Mouse (Mus musculus): ENCODE measurements around the gene Kcnn3. TPM values are rescaled to one million over a fixed set of nuclear protein-coding genes. Genes with fewer than 3 reads are reported as not detected.

Gene Kcnn3
- total RNA-seq, 1 experiment, result 0.13 TPM

GRCm38 (mm10) chr3:89633531-89633930 lies 113.6 kb downstream of the Kcnn3 start:
- H3K4me3 ChIP-seq (ENCODE audit: insufficient read depth in 1 of 2, low read depth in 1 of 2, low read length in 2 of 2, poor library complexity in 1 of 2, severe bottlenecking in 1 of 2), result no peak overlapping the region
- DNase-seq (ENCODE audit: low read depth, low spot score), result no peak
- H3K9ac ChIP-seq (ENCODE audit: insufficient read depth, low read depth, low read length, poor library complexity, severe bottlenecking), result no peak overlapping the region
- no peaks in the 10 kb centered on the region for H3K36me3 ChIP-seq (ENCODE audit: control insufficient read depth, insufficient read depth, low read length, poor library complexity, severe bottlenecking)
- H3K9me3 ChIP-seq (ENCODE audit: control insufficient read depth, insufficient read depth, low read depth, low read length), result no peaks in the 10 kb centered on the region
- TF ChIP-seq MAFK (IDR thresholded peaks at IDR 0.05; ENCODE audit: insufficient read depth, low read depth, low read length) (no peak), CHD2 (IDR thresholded peaks at IDR 0.05; ENCODE audit: low read depth, low read length) (no peak), HCFC1 (IDR thresholded peaks at IDR 0.05; ENCODE audit: borderline replicate concordance, insufficient read depth, low read length) (no peak), ZNF384 (IDR thresholded peaks at IDR 0.05; ENCODE audit: low read depth, low read length) (no peak), ZC3H11A (IDR thresholded peaks at IDR 0.05; ENCODE audit: borderline replicate concordance, low read depth, low read length) (no peak)
- H3K4me1 ChIP-seq (ENCODE audit: control insufficient read depth in 2 of 2, insufficient read depth in 2 of 2, low read length in 2 of 2, poor library complexity in 1 of 2), result no peaks in the 10 kb centered on the region
- no peak overlapping the region for H3K27ac ChIP-seq (ENCODE audit: insufficient read depth, low read depth, low read length, poor library complexity, severe bottlenecking)
- in situ Hi-C loops (cut with MboI; ENCODE audit: low sequenced_read_pairs in 2 of 2, unreplicated experiment in 2 of 2), result no loop called here

- Histone ChIP-seq H3K4me1 (ENCODE audit: control insufficient read depth in 2 of 2, insufficient read depth in 2 of 2, low read length in 2 of 2, poor library complexity in 1 of 2) (no peaks in the 10 kb centered on the region), H3K27ac (ENCODE audit: insufficient read depth, low read depth, low read length, poor library complexity, severe bottlenecking) (no peak overlapping the region), H3K9me3 (ENCODE audit: control insufficient read depth, insufficient read depth, low read depth, low read length) (no peaks in the 10 kb centered on the region), H3K36me3 (ENCODE audit: control insufficient read depth, insufficient read depth, low read length, poor library complexity, severe bottlenecking) (no peaks in the 10 kb centered on the region), H3K4me3 (ENCODE audit: insufficient read depth in 1 of 2, low read depth in 1 of 2, low read length in 2 of 2, poor library complexity in 1 of 2, severe bottlenecking in 1 of 2) (no peak overlapping the region), H3K9ac (ENCODE audit: insufficient read depth, low read depth, low read length, poor library complexity, severe bottlenecking) (no peak overlapping the region)
- no peak for DNase-seq (ENCODE audit: low read depth, low spot score)
- in situ Hi-C loops (cut with MboI; ENCODE audit: low sequenced_read_pairs in 2 of 2, unreplicated experiment in 2 of 2), result no loop called here
- TF ChIP-seq ZC3H11A (IDR thresholded peaks at IDR 0.05; ENCODE audit: borderline replicate concordance, low read depth, low read length), result no peak
- TF ChIP-seq CHD2 (IDR thresholded peaks at IDR 0.05; ENCODE audit: low read depth, low read length), result no peak
- no peak for TF ChIP-seq ZNF384 (IDR thresholded peaks at IDR 0.05; ENCODE audit: low read depth, low read length)
- no peak for TF ChIP-seq MAFK (IDR thresholded peaks at IDR 0.05; ENCODE audit: insufficient read depth, low read depth, low read length)
- TF ChIP-seq HCFC1 (IDR thresholded peaks at IDR 0.05; ENCODE audit: borderline replicate concordance, insufficient read depth, low read length), result no peak
Observed at GRCm38 (mm10) chr3:89633941-89634340, 114.0 kb downstream of the Kcnn3 start.

- in situ Hi-C loops (cut with MboI; ENCODE audit: low sequenced_read_pairs in 2 of 2, unreplicated experiment in 2 of 2), result no loop called here
- Histone ChIP-seq H3K9me3 (ENCODE audit: control insufficient read depth, insufficient read depth, low read depth, low read length) (no peaks in the 10 kb centered on the region), H3K36me3 (ENCODE audit: control insufficient read depth, insufficient read depth, low read length, poor library complexity, severe bottlenecking) (no peaks in the 10 kb centered on the region), H3K4me1 (ENCODE audit: control insufficient read depth in 2 of 2, insufficient read depth in 2 of 2, low read length in 2 of 2, poor library complexity in 1 of 2) (peaks cover 0 to 4% of the 10 kb centered on the region in 2 experiments; a peak in 1 of 4 replicates), H3K4me3 (ENCODE audit: insufficient read depth in 1 of 2, low read depth in 1 of 2, low read length in 2 of 2, poor library complexity in 1 of 2, severe bottlenecking in 1 of 2) (no peak overlapping the region), H3K27ac (ENCODE audit: insufficient read depth, low read depth, low read length, poor library complexity, severe bottlenecking) (no peak overlapping the region; the same call in 1 of the 2 replicates), H3K9ac (ENCODE audit: insufficient read depth, low read depth, low read length, poor library complexity, severe bottlenecking) (no peak overlapping the region)
- TF ChIP-seq ZC3H11A (IDR thresholded peaks at IDR 0.05; ENCODE audit: borderline replicate concordance, low read depth, low read length) (no peak), CHD2 (IDR thresholded peaks at IDR 0.05; ENCODE audit: low read depth, low read length) (no peak), HCFC1 (IDR thresholded peaks at IDR 0.05; ENCODE audit: borderline replicate concordance, insufficient read depth, low read length) (no peak), ZNF384 (IDR thresholded peaks at IDR 0.05; ENCODE audit: low read depth, low read length) (no peak), MAFK (IDR thresholded peaks at IDR 0.05; ENCODE audit: insufficient read depth, low read depth, low read length) (no peak)
- DNase-seq (ENCODE audit: low read depth, low spot score), result no peak
Observed at GRCm38 (mm10) chr3:89640804-89641203, 120.8 kb downstream of the Kcnn3 start.

- Histone ChIP-seq H3K9ac (ENCODE audit: insufficient read depth, low read depth, low read length, poor library complexity, severe bottlenecking) (no peak overlapping the region), H3K36me3 (ENCODE audit: control insufficient read depth, insufficient read depth, low read length, poor library complexity, severe bottlenecking) (no peaks in the 10 kb centered on the region), H3K4me3 (ENCODE audit: insufficient read depth in 1 of 2, low read depth in 1 of 2, low read length in 2 of 2, poor library complexity in 1 of 2, severe bottlenecking in 1 of 2) (no peak overlapping the region), H3K9me3 (ENCODE audit: control insufficient read depth, insufficient read depth, low read depth, low read length) (no peaks in the 10 kb centered on the region), H3K4me1 (ENCODE audit: control insufficient read depth in 2 of 2, insufficient read depth in 2 of 2, low read length in 2 of 2, poor library complexity in 1 of 2) (peaks cover 0 to 18% of the 10 kb centered on the region in 2 experiments; a peak in 2 of 4 replicates), H3K27ac (ENCODE audit: insufficient read depth, low read depth, low read length, poor library complexity, severe bottlenecking) (no peak overlapping the region)
- TF ChIP-seq ZNF384 (IDR thresholded peaks at IDR 0.05; ENCODE audit: low read depth, low read length) (no peak), ZC3H11A (IDR thresholded peaks at IDR 0.05; ENCODE audit: borderline replicate concordance, low read depth, low read length) (no peak), MAFK (IDR thresholded peaks at IDR 0.05; ENCODE audit: insufficient read depth, low read depth, low read length) (no peak), HCFC1 (IDR thresholded peaks at IDR 0.05; ENCODE audit: borderline replicate concordance, insufficient read depth, low read length) (no peak), CHD2 (IDR thresholded peaks at IDR 0.05; ENCODE audit: low read depth, low read length) (no peak)
- no peak for DNase-seq (ENCODE audit: low read depth, low spot score)
- in situ Hi-C loops (cut with MboI; ENCODE audit: low sequenced_read_pairs in 2 of 2, unreplicated experiment in 2 of 2), result no loop called here
Observed at GRCm38 (mm10) chr3:89643391-89643790, 123.4 kb downstream of the Kcnn3 start.
